Mouse (Mus musculus): ENCODE measurements around the gene Zfp410.

GRCm38 (mm10) chr12:84362872-84363271 is 46.2 kb downstream of the Zfp410 start:
- TF ChIP-seq CTCF (IDR thresholded peaks at IDR 0.05; ENCODE audit: insufficient read depth, low read length): no peak
- TF ChIP-seq POLR2A (IDR thresholded peaks at IDR 0.05; ENCODE audit: borderline replicate concordance, extremely low read depth, low read depth, low read length): no peak

Data from lung, adult 2 months (tissue).